Mouse (Mus musculus): ENCODE data around the gene Anpep.

- TF ChIP-seq CTCF (IDR thresholded peaks at IDR 0.05; ENCODE audit: extremely low read depth, insufficient read depth, low read length) (no peak), POLR2A (IDR thresholded peaks at IDR 0.05; ENCODE audit: extremely low read depth, insufficient read depth, low read length) (no peak)
Observed at GRCm38 (mm10) chr7:79866294-79867000, 5.6 kb upstream of the Anpep start.

Data from cortical plate, adult 2 months (tissue).